Mouse (Mus musculus): ENCODE measurements around the gene Sh2d3c.

DNA sequence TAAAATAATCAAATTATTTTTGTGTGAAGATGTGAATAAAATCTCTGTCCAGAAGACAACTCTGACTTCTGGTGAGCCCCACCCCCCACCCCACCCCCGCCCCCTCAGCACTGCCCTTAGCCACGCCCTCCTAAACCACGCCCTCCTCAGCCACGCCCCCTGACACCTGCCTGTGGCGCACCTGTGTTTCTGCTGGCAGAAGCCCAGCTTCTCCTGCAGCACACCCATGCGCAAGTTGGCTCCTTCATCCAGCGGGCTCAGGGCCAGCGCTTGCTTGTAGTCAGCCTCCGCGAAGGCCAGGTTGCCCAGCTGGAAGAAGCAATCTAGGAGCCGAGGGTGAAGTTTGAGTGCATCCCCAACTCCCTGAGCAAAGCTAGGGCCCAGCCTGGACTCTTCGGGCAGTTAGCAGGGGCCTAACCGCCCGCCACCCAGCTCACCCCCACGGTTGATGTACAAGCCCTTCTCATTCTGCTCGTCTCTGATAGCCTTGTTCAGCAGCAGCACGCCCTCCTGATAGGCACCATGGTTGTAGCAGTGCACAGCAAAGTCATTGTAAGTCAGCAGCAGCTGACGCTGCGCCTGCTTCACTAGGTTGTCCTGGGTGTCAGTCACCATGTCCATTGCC, 47.9 kb downstream of the Sh2d3c start:
- TF ChIP-seq MYOG (IDR thresholded peaks at IDR 0.05; ENCODE audit: control insufficient read depth in 1 of 3, insufficient read depth in 1 of 3, insufficient read length in 2 of 3, low read depth in 2 of 3) (no peak), POLR2A (IDR thresholded peaks at IDR 0.05; ENCODE audit: insufficient read length, low read depth) (no peak)

Measured in myocyte (in vitro differentiated cells).